Mouse (Mus musculus) forebrain, postnatal 0 days (tissue): ENCODE data around the gene Zc3h15. TPM values are rescaled to one million over a fixed set of nuclear protein-coding genes. Genes with fewer than 3 reads are reported as not detected.
A peak's percentile ranks its signal among the peaks of the same experiment; 100 is the strongest.

Source experiments
- ATAC-seq: fragments of 200-750 bp; cut with Nextera tagmentation; 2 replicates; pipeline ENCODE4 v1.8.0; 2017; ENCODE audit warnings: mild to moderate bottlenecking, moderate library complexity
- DNase-seq: peaks from one replicate; pipeline ENCODE4 v3.0.0-alpha.2; 2015
- H3K27ac ChIP-seq: fragments of 300-500 bp; sonication (generic); 2 replicates; pipeline ENCODE4 v1.5.1; 2014; ENCODE audit warnings: low read depth, mild to moderate bottlenecking, antibody characterized with exemption, low read length, moderate library complexity, mixed read lengths
- H3K27me3 ChIP-seq: fragments of 300-500 bp; sonication (generic); 2 replicates; pipeline ENCODE4 v1.6.1; 2014; ENCODE audit warnings: mild to moderate bottlenecking, low read length, mixed read lengths; ENCODE audit not compliant: insufficient read depth
- H3K36me3 ChIP-seq: fragments of 300-500 bp; sonication (generic); 2 replicates; pipeline ENCODE4 v1.6.1; 2014; ENCODE audit warnings: mild to moderate bottlenecking, moderate library complexity; ENCODE audit not compliant: insufficient read depth
- H3K4me1 ChIP-seq: fragments of 300-500 bp; sonication (generic); 2 replicates; pipeline ENCODE4 v1.6.1; 2014; ENCODE audit warnings: antibody characterized with exemption; ENCODE audit not compliant: insufficient read depth
- H3K4me2 ChIP-seq: fragments of 300-500 bp; sonication (generic); 2 replicates; pipeline ENCODE4 v1.6.1; 2014; ENCODE audit warnings: low read depth, mild to moderate bottlenecking, moderate library complexity
- H3K4me3 ChIP-seq: fragments of 300-500 bp; sonication (generic); 2 replicates; pipeline ENCODE4 v1.5.1; 2014; ENCODE audit warnings: low read depth, low read length, mixed read lengths
- H3K9ac ChIP-seq: fragments of 300-500 bp; sonication (generic); 2 replicates; pipeline ENCODE4 v1.6.1; 2014; ENCODE audit warnings: mild to moderate bottlenecking
- H3K9me3 ChIP-seq: fragments of 300-500 bp; sonication (generic); 2 replicates; pipeline ENCODE4 v1.6.1; 2016; ENCODE audit warnings: low read length
- CTCF ChIP-seq: sonication (generic); IDR thresholded peaks from 2 replicates; pipeline ENCODE4 v1.5.1; 2016; ENCODE audit warnings: antibody characterized with exemption, control low read depth, low read depth
- WGBS: fragments of 180-500 bp; shearing (Covaris S2); extraction: QIAGEN DNeasy Blood & Tissue Kit; methylation state at CpG from one replicate; pipeline ENCODE4 v1.1.7; 2014; 5-methylcytosine and 5-hydroxymethylcytosine counted together
- polyA plus RNA-seq: library from polyadenylated mRNA; unstranded; fragments of >200 nt; fragmentation: Nextera tagmentation; extraction: Ambion mirVana; gene quantifications from 2 replicates; pipeline ENCODE4 v1.2.1, GENCODE M21; 2015
- total RNA-seq: library from RNA; depleted of rRNA; stranded (reverse); fragments of >200 nt; gene quantifications from 2 replicates; pipeline ENCODE4 v1.2.3, GENCODE M21; 2014

The Zc3h15 gene
- total and polyA plus RNA-seq, 2 experiments from 2014 or later = 110 to 189 TPM

- Histone ChIP-seq H3K27ac (no peak overlapping the region), H3K27me3 (no peaks in the 10 kb centered on the region), H3K4me2 (no peak overlapping the region), H3K4me3 (no peak overlapping the region), H3K4me1 (no peaks in the 10 kb centered on the region), H3K36me3 (no peaks in the 10 kb centered on the region), H3K9ac (no peak overlapping the region), H3K9me3 (no peaks in the 10 kb centered on the region)
- WGBS = 75% methylated on average over 6 of the region's 6 CpGs
- TF ChIP-seq CTCF = no peak
- ATAC-seq (no peak), DNase-seq (no peak)
These were observed 37.5 kb downstream of the Zc3h15 start for GRCm38 (mm10) chr2:83681785-83682184.

- H3K4me3 ChIP-seq = no peak overlapping the region
- no peak for DNase-seq
- no peak overlapping the region for H3K27ac ChIP-seq
- TF ChIP-seq CTCF = no peak
- no peaks in the 10 kb centered on the region for H3K4me1 ChIP-seq
- WGBS = 90% methylated on average over 8 of the region's 8 CpGs
- no peaks in the 10 kb centered on the region for H3K9me3 ChIP-seq
- no peak for ATAC-seq
- H3K9ac ChIP-seq = no peak overlapping the region
- H3K4me2 ChIP-seq = no peak overlapping the region
- no peaks in the 10 kb centered on the region for H3K36me3 ChIP-seq
- H3K27me3 ChIP-seq = no peaks in the 10 kb centered on the region
These were observed 38.0 kb downstream of the Zc3h15 start for GRCm38 (mm10) chr2:83682282-83682681.

GRCm38 (mm10) chr2:83683731-83684519, 39.7 kb downstream of the Zc3h15 start:
- Histone ChIP-seq H3K4me2 (no peak overlapping the region), H3K9me3 (no peaks in the 10 kb centered on the region), H3K36me3 (no peaks in the 10 kb centered on the region), H3K27ac (no peak overlapping the region), H3K27me3 (no peaks in the 10 kb centered on the region), H3K9ac (no peak overlapping the region), H3K4me1 (no peaks in the 10 kb centered on the region), H3K4me3 (no peak overlapping the region)
- TF ChIP-seq CTCF = no peak
- no peak for DNase-seq
- no peak for ATAC-seq
- 89% methylated on average over 9 of the region's 9 CpGs for whole genome bisulfite sequencing

- WGBS = 85% methylated on average over 8 of the region's 8 CpGs
- no peak overlapping the region for H3K4me3 ChIP-seq
- H3K27me3 ChIP-seq = no peaks in the 10 kb centered on the region
- ATAC-seq = no peak
- no peak for DNase-seq
- H3K9me3 ChIP-seq = no peaks in the 10 kb centered on the region
- no peak for TF ChIP-seq CTCF
- H3K27ac ChIP-seq = no peak overlapping the region
- H3K36me3 ChIP-seq = no peaks in the 10 kb centered on the region
- H3K9ac ChIP-seq = no peak overlapping the region
- H3K4me2 ChIP-seq = no peak overlapping the region
- H3K4me1 ChIP-seq = no peaks in the 10 kb centered on the region
These were observed 40.5 kb downstream of the Zc3h15 start for GRCm38 (mm10) chr2:83684691-83685090.

GRCm38 (mm10) chr2:83690372-83690771, 46.1 kb downstream of the Zc3h15 start:
- H3K4me1 ChIP-seq = no peaks in the 10 kb centered on the region
- 80% methylated on average over 2 of the region's 2 CpGs for WGBS
- peak; percentile 29; the same call in 1 of the 2 replicates for ATAC-seq
- H3K9ac ChIP-seq = no peak overlapping the region
- DNase-seq = no peak
- no peaks in the 10 kb centered on the region for H3K9me3 ChIP-seq
- H3K27me3 ChIP-seq = no peaks in the 10 kb centered on the region
- H3K4me2 ChIP-seq = no peak overlapping the region
- H3K27ac ChIP-seq = no peak overlapping the region
- H3K4me3 ChIP-seq = no peak overlapping the region
- H3K36me3 ChIP-seq = no peaks in the 10 kb centered on the region
- no peak for TF ChIP-seq CTCF

GRCm38 (mm10) chr2:83692651-83693545, 48.7 kb downstream of the Zc3h15 start:
- no peaks in the 10 kb centered on the region for H3K4me1 ChIP-seq
- no peaks in the 10 kb centered on the region for H3K27me3 ChIP-seq
- DNase-seq (no peak), ATAC-seq (no peak)
- H3K9ac ChIP-seq = no peak overlapping the region
- H3K9me3 ChIP-seq = no peaks in the 10 kb centered on the region
- 17% methylated on average over 10 of the region's 10 CpGs for WGBS
- no peaks in the 10 kb centered on the region for H3K36me3 ChIP-seq
- TF ChIP-seq CTCF = no peak
- H3K27ac ChIP-seq = no peak overlapping the region
- H3K4me2 ChIP-seq = no peak overlapping the region
- H3K4me3 ChIP-seq = no peak overlapping the region

GRCm38 (mm10) chr2:83694061-83694460, 49.8 kb downstream of the Zc3h15 start:
- Histone ChIP-seq H3K4me2 (no peak overlapping the region), H3K9ac (no peak overlapping the region), H3K27ac (no peak overlapping the region), H3K9me3 (no peaks in the 10 kb centered on the region), H3K4me1 (no peaks in the 10 kb centered on the region), H3K36me3 (no peaks in the 10 kb centered on the region), H3K27me3 (no peaks in the 10 kb centered on the region), H3K4me3 (no peak overlapping the region)
- WGBS = 88% methylated on average over 7 of the region's 7 CpGs
- ATAC-seq (no peak), DNase-seq (no peak)
- no peak for TF ChIP-seq CTCF
